Mouse (Mus musculus): ENCODE data around the gene Mfap4.

Mfap4 gene

GRCm38 (mm10) chr11:61483226-61483845 lies 1.9 kb upstream of the Mfap4 start:
- no peak for DNase-seq

DNA sequence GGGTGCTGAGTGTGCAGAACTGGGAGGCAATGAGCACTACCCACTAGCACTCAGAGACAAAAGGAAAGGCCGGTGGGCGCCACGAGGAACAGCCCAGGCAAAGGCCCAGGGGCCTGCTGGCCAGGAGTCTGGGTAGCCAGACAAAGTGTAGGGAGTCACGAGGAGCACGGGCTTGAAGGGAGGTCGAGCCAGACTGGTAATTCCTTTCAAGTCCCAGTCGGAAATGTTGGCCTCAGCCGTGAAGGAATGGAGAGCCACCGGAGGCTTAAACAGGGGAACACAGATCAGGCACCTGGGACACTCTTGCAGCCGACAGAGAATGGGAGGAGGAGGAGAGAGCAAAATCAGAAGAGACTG lies 997 bp upstream of the Mfap4 start:
- no peak for DNase-seq

- DNase-seq, result peak in 1 of 2 experiments; percentile 37
These were observed 568 bp downstream of the Mfap4 start for GRCm38 (mm10) chr11:61485541-61486457.

- peak in 1 of 2 experiments; percentile 33 for DNase-seq
These were observed 1.4 kb downstream of the Mfap4 start for GRCm38 (mm10) chr11:61486458-61487219.

DNA sequence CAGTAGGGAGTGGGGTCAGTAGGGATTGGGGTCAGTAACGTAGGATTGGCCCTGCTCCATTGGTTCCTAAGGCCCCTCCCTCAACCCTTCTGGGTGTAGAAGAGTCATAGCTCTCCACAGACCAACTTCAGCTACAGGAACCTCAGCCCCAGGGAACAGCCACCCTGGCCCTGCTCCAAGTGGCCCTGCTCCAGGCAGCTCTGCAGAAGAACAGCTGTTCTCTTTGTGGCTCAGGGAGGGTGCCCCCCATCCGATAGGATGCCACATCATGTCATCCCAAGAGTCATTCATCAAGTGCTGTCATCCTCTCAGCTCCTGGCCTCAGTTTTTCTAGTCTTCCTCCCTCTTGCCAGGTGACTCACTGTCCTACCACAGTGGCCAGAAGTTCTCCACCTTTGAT lies 2.2 kb downstream of the Mfap4 start:
- DNase-seq, result peak; percentile 82

- no peak for DNase-seq
These were observed 2.7 kb downstream of the Mfap4 start for GRCm38 (mm10) chr11:61487936-61488335.

DNA sequence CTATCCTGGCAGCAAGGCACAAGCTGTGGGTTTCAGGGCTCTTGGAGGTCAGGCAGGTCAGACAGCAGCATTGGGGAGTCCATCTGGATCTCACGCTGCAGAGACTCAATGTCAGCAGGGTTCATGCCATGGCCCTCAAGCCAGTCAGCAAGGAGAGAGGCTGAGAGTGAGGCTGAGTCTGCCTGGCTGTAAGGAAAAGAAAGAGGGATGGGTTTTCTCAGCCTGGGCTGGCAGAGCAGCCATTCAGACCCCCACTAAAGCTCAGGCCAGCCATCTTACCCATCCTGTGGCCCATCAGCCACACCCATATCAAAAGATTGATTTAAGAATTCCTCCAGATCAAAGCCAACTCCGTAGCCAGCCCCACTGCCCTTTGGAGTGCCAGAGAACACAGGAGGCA lies 3.9 kb downstream of the Mfap4 start:
- DNase-seq, result no peak

DNA sequence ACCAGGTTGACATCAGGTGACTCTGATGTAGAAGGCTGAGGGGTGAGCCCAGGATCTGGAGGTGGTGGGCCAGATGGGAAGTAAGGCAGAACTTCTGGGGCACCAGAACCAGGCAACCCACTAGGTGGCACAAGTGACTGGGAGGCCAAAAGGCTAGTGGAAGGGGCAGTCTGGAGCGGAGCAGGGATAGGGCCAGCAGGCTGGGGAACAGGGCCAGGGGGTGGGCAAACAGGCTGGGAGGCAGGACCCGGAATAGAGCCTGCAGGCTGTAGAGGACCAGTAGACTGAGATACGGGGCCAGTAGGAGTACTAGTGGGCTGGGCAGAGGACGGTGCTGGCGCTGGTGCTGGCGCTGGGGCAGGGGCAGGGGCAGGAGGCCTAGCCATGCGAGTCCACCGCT lies 4.6 kb downstream of the Mfap4 start:
- DNase-seq, result no peak

DNA sequence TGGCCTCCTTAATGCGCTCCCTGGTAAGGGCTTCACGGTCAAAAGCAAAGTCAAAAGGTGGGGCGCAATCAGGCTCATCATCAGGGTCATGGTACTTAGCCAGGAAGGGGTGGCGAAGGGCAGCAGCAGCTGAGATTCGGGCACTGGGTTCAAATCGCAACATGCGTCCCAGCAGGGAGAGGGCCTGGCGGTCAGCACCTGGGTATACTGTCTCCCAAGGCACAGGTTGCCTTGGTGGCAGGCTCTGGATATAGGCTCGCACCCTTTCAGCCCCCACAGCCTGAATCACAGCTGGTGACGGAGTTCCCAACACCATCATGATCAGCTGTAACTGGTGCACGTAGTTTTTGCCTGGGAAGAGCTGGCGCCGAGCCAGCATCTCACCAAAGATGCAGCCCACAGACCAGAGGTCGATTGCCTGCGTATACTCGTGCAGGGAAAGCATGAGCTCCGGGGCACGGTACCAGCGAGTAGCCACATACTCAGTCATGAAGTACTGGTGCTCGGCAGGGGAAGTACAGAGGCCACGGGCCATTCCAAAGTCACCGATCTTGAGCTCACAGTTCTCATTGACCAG lies 5.8 kb downstream of the Mfap4 start:
- no peak for DNase-seq

DNA sequence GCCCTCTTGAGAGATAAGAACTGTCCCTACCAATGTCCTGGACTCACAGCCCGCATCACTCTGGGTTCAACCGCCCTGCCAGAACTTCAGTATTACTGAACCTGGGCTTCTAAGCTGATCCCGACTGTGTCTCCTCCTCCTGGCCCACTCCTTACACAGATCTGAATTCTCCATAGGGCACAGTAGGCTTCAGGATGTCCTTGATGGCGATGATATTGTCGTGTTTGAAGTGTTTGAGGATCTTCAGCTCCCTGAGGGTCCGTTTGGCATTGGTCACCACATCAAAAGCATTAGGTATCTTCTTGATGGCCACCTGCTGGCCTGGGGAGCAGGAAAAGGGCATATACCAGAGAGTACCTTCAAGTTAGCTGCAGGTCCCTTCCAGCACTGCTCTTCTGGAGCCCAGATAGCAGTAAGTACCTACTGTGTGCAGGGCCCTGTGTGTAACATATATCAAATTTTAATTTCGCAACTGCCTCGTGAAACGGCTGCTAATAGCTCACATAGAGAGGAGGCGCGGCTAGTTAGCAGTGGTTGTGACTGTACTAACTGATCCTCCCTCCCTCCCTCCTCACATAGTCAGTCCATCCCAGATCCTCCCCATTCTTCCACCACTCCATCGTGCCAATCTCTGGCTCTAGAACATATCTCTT lies 7.6 kb downstream of the Mfap4 start:
- DNase-seq, result no peak

GRCm38 (mm10) chr11:61493525-61494128 lies 8.4 kb downstream of the Mfap4 start:
- DNase-seq, result peak; percentile 54 to 67

DNA sequence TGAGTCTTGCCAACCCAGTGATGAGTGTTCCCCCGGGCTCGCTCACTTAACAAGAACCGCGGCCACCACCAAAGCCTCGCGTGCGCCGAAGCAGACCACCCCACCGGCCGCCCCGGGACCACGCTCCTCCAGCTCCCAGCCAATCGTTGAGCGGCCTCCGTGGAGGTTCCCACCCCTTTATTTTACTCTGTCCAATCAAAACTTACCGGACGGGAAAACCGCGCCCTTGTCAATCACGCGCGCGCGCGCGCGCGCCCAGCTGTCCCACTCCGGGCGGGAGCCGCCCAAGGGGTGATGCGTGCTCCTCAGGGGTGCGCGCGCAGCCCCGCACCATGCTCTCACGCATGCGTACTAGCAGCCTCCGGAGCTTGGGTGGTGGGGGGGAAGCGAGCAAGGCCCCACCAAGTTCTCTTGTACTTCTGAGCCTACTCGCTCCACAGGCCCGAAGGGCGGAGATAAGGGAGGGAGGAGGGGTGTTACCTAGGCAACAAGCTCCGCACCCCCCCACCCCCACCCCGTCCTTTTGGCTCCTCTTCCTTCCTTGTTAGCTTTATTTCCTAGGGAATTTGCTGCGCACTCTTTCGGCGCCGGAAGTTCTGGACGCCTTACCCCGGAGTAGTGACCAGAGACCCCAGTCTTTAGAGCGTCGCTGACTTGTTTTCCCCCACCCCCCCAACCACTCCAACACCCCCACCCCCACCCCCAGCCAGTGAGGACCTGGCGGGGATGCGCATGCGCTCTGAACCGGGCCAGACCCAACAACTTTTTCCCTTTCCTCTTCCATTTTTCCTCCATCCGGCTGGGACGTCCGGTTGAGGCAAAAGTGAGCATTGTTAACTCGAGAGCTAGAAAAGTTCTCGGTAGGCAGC lies 9.1 kb downstream of the Mfap4 start, which contains the start of gene Mapk7:
Mapk7 (minus strand) TSS at position 278 of the 869 bp plus-strand sequence.
- DNase-seq, result peak; percentile 99

GRCm38 (mm10) chr11:61495528-61495927 lies 10.3 kb downstream of the Mfap4 start:
- no peak for DNase-seq

DNA sequence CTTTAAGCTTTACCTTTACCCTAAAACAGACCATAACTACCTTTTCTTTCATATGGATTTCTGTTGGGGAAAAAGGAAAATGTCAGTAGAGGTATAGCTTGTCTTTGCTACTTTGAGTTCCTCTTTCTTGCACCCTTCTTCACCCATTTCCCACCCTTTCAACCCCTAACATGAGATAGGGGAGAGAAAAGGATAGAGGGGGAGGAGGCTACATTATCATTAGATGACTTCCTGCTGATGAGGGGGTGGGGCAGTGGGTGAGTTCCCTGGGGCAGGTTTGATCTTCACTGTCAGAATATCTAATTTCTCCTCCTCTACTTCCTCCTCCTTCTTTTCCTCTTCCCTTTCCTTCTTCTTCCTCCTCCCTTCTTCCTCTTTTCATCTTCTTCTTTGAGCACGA lies 12.3 kb downstream of the Mfap4 start:
- DNase-seq, result no peak

DNA sequence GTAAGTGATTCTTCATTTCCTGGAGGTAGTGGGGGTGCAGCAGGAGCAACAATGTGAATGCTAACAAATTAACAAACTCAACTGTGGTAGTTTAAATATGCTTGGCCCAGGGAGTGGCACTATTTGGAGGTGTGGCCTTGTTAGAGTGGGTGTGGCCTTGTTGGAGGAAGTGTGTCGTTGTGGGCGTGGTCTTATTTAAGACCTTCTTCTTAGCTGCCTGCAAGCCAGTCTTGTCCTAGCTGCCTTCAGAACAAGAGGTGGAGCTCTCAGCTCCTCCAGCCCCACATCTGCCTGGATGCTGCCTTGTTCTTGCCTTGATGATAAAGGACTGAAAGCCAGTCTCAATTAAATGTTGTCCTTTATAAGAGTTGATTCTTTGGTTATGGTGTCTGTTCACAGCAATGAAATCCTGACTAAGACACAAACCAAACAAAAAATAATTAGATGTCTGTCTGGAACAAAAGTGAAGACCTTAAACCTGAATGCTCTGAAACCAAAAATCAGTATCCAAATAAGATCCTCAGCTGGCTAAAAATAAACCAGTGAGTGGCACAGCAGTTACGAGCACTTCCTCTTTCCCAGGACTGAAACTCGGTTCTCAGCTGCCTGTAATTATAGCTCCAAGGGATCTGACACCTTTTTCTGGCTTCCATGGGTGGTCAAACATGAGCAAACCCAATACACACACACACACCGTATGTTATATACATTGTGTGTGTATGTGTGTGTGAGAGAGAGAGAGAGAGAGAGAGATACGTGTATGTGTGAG lies 13.7 kb downstream of the Mfap4 start:
- no peak for DNase-seq

GRCm38 (mm10) chr11:61503933-61504332 lies 18.7 kb downstream of the Mfap4 start:
- DNase-seq, result no peak

DNA sequence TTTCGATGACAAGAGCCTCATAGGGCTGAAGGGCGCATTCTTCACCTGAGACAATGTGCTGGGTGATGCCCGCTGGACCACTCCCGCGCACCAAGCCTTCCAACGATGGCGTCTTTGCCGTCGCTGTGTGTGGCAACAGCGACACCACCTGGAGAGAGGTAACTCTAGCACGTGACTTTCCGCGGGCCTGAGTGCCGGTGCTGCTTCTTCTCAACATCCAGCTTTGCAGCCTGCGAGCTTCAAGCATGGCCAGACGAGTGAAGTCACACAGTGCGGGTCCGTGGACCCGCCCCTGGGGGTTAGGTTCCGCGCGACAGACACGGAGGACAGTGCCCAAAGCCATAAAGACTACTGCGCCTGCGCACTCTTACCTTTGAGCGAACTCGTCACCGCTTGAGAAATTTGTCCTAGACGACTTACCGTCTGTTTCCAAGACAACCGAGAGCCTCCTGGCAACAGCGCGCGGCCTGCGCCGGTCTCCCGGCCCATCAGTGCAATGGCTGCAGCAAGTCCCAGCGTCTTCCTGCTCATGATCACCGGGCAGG lies 19.6 kb downstream of the Mfap4 start, which contains the start of gene B9d1:
B9d1 (plus strand) TSS at position 432 of the 545 bp plus-strand sequence.
- peak; percentile 95 to 96 for DNase-seq

- DNase-seq, result peak; percentile 76 to 79
These were observed 29.7 kb downstream of the Mfap4 start for GRCm38 (mm10) chr11:61514953-61515352.

GRCm38 (mm10) chr11:61517971-61518370 lies 32.7 kb downstream of the Mfap4 start:
- DNase-seq, result no peak

- no peak for DNase-seq
These were observed 33.6 kb downstream of the Mfap4 start for GRCm38 (mm10) chr11:61518871-61519270.
